ENCODE assay signal across 32 mouse cellular contexts in the genomic region with DNA sequence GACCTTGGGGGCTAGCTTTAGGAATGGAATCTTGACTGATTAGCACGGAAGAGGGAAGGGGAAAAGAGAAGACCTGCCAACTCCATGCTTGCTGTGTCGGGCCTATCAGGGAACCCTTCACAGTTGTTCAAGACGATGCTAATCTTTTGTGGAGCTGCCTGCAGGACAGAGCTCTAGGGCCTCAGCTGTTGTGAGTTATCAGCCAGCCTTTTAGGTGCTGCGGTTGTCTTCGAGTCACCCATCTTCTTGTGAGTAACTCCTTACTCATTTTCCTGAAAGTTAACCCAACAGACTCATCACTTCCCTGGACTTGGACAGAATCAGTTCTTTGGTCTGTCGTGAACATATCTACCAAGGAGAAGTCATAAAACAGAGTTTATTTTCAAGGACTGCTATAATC. TPM values are rescaled to one million over a fixed set of nuclear protein-coding genes. Genes with fewer than 3 reads are reported as not detected.
DNase-seq lines count a peak whose midpoint lies in the region; ATAC-seq and TF ChIP-seq lines count a peak whose summit lies in the region.
"Had no signal": no experiment of that assay in that cellular context is flagged by ENCODE, and none has a peak within 500 bp of the region (broad histone marks: within the 10 kb centered on the region; RNA-seq: fewer than 3 reads in every experiment).

No protein-coding gene starts in this region.

- H3K79me3 ChIP-seq in C2C12 (ENCODE audit: low read depth), result no peaks in the 10 kb centered on the region

- H3ac ChIP-seq in C2C12 (ENCODE audit: control insufficient read depth, insufficient read length, low read depth) (no peak overlapping the region), myocyte (ENCODE audit: control insufficient read depth, insufficient read length) (no peak overlapping the region)

- 84% methylated on average over 6 of the region's 6 CpGs for WGBS in forebrain, postnatal 0 days
- WGBS in hindbrain, embryonic 16.5 days, result 77% methylated on average over 6 of the region's 6 CpGs

- no peak for TF ChIP-seq POLR2A in myocyte (IDR thresholded peaks at IDR 0.05; ENCODE audit: insufficient read length, low read depth)

- DNase-seq in 3T3-L1 (ENCODE audit: low read depth, low spot score), result peak; percentile 11
- DNase-seq in Muller cell, postnatal 12 days (ENCODE audit: inconsistent ontology term), result no peak
- no peak for DNase-seq in forebrain, postnatal 0 days
- DNase-seq: adrenal gland, adult 8-10 months; adrenal gland, postnatal 25 days; cerebellum, adult 2 months; cerebellum, adult 9-11 months; cerebellum, postnatal 36 days; embryo, embryonic 11 days; gastrocnemius, adult 2 months; gastrocnemius, postnatal 14 days; heart, adult 2 months; heart, postnatal 36 days; kidney, adult 18-20 months had no signal

- ATAC-seq in granulocyte monocyte progenitor cell, adult 5-6 weeks (replicated peaks; ENCODE audit: poor library complexity, severe bottlenecking), result peak; percentile 28
- ATAC-seq in forebrain, postnatal 0 days, result no peak
- ATAC-seq in hindbrain, embryonic 16.5 days, result no peak
- ATAC-seq: activated CD4-positive, CD25-positive, alpha-beta regulatory T cell, adult 4 months; forebrain, embryonic 15.5 days; hindbrain, postnatal 0 days; inflammation-experienced regulatory T-cells, adult 6 months; intestine, embryonic 16.5 days had no signal

- peak overlapping the region; percentile 57 for H3K4me2 ChIP-seq in myocyte (ENCODE audit: low read depth)
- no peak overlapping the region for H3K4me2 ChIP-seq in forebrain, postnatal 0 days (ENCODE audit: low read depth)
- no peak overlapping the region for H3K4me2 ChIP-seq in hindbrain, embryonic 16.5 days (ENCODE audit: low read length)
- H3K4me2 ChIP-seq: embryonic facial prominence, embryonic 13.5 days; forebrain, embryonic 12.5 days; forebrain, embryonic 15.5 days; heart, embryonic 11.5 days; hindbrain, embryonic 13.5 days had no signal

- no peaks in the 10 kb centered on the region for H3K9me3 ChIP-seq in forebrain, postnatal 0 days (ENCODE audit: low read length)
- H3K9me3 ChIP-seq in hindbrain, embryonic 16.5 days (ENCODE audit: control insufficient read depth, low read length), result no peaks in the 10 kb centered on the region
- H3K9me3 ChIP-seq: embryonic facial prominence, embryonic 10.5 days; embryonic facial prominence, embryonic 13.5 days; forebrain, embryonic 12.5 days; forebrain, embryonic 15.5 days; G1E; hindbrain, embryonic 10.5 days; hindbrain, embryonic 13.5 days had no signal

- H3K27ac ChIP-seq in forebrain, postnatal 0 days (ENCODE audit: low read depth, low read length), result no peak overlapping the region
- no peak overlapping the region for H3K27ac ChIP-seq in hindbrain, embryonic 16.5 days (ENCODE audit: low read depth, low read length)
- H3K27ac ChIP-seq: embryonic facial prominence, embryonic 10.5 days; embryonic facial prominence, embryonic 13.5 days; forebrain, embryonic 12.5 days; forebrain, embryonic 15.5 days; gastrocnemius, adult 2 months; heart, adult 2 months; hindbrain, embryonic 10.5 days; hindbrain, embryonic 13.5 days; hindbrain, postnatal 0 days had no signal

- H3K36me3 ChIP-seq in C2C12 (ENCODE audit: control insufficient read depth, insufficient read depth) (no peaks in the 10 kb centered on the region), myocyte (ENCODE audit: control insufficient read depth, insufficient read depth) (no peaks in the 10 kb centered on the region)
- no peaks in the 10 kb centered on the region for H3K36me3 ChIP-seq in forebrain, postnatal 0 days (ENCODE audit: insufficient read depth)
- H3K36me3 ChIP-seq in hindbrain, embryonic 16.5 days (ENCODE audit: control insufficient read depth, insufficient read depth, low read length), result no peaks in the 10 kb centered on the region
- H3K36me3 ChIP-seq: embryonic facial prominence, embryonic 10.5 days; embryonic facial prominence, embryonic 13.5 days; forebrain, embryonic 12.5 days; forebrain, embryonic 15.5 days; G1E; hindbrain, embryonic 10.5 days; hindbrain, embryonic 13.5 days had no signal

- TF ChIP-seq CTCF in C2C12 (IDR thresholded peaks at IDR 0.05; ENCODE audit: control insufficient read depth, insufficient read depth, insufficient read length), result no peak
- TF ChIP-seq CTCF in forebrain, postnatal 0 days (IDR thresholded peaks at IDR 0.05; ENCODE audit: low read depth), result no peak

- H3K4me3 ChIP-seq in C2C12 (ENCODE audit: insufficient read depth, poor library complexity, severe bottlenecking) (no peak overlapping the region), myocyte (no peak overlapping the region)
- no peak overlapping the region for H3K4me3 ChIP-seq in forebrain, postnatal 0 days (ENCODE audit: low read depth, low read length)
- H3K4me3 ChIP-seq in hindbrain, embryonic 16.5 days (ENCODE audit: low read length), result no peak overlapping the region
- H3K4me3 ChIP-seq: embryonic facial prominence, embryonic 10.5 days; embryonic facial prominence, embryonic 13.5 days; erythroblast, embryonic 14.5 days; forebrain, embryonic 12.5 days; forebrain, embryonic 15.5 days; gastrocnemius, adult 2 months; heart, adult 2 months; hindbrain, embryonic 10.5 days; hindbrain, embryonic 13.5 days had no signal

- no peak overlapping the region for H3K9ac ChIP-seq in forebrain, postnatal 0 days
- H3K9ac ChIP-seq in hindbrain, embryonic 16.5 days (ENCODE audit: low read depth, low read length), result no peak overlapping the region
- H3K9ac ChIP-seq: embryonic facial prominence, embryonic 13.5 days; forebrain, embryonic 12.5 days; forebrain, embryonic 15.5 days; hindbrain, embryonic 13.5 days had no signal

- H3K27me3 ChIP-seq in C2C12 (ENCODE audit: control insufficient read depth, insufficient read depth, insufficient read length), result no peaks in the 10 kb centered on the region
- no peaks in the 10 kb centered on the region for H3K27me3 ChIP-seq in myocyte (ENCODE audit: control insufficient read depth, insufficient read depth, insufficient read length)
- H3K27me3 ChIP-seq in forebrain, postnatal 0 days (ENCODE audit: insufficient read depth, low read length), result no peaks in the 10 kb centered on the region
- no peaks in the 10 kb centered on the region for H3K27me3 ChIP-seq in hindbrain, embryonic 16.5 days (replicated peaks; ENCODE audit: control insufficient read depth, insufficient read depth, low read length)
- H3K27me3 ChIP-seq: CH12.LX; embryonic facial prominence, embryonic 13.5 days; forebrain, embryonic 12.5 days; forebrain, embryonic 15.5 days; hindbrain, embryonic 13.5 days had no signal

- no peaks in the 10 kb centered on the region for H3K4me1 ChIP-seq in forebrain, postnatal 0 days (ENCODE audit: insufficient read depth)
- no peaks in the 10 kb centered on the region for H3K4me1 ChIP-seq in hindbrain, embryonic 16.5 days (ENCODE audit: control insufficient read depth, insufficient read depth, low read depth, low read length)
- H3K4me1 ChIP-seq: forebrain, embryonic 12.5 days; forebrain, embryonic 15.5 days; hindbrain, embryonic 10.5 days; hindbrain, embryonic 13.5 days had no signal

- H3K79me2 ChIP-seq in C2C12 (ENCODE audit: control insufficient read depth, insufficient read depth) (no peaks in the 10 kb centered on the region), myocyte (ENCODE audit: control insufficient read depth, insufficient read depth) (no peaks in the 10 kb centered on the region)

TF ChIP-seq in C2C12, 6 proteins besides CTCF, POLR2A, EP300 and RAD21:
- no peak for TF ChIP-seq MAX (IDR thresholded peaks at IDR 0.05)
- TF ChIP-seq FOSL1 (IDR thresholded peaks at IDR 0.05; ENCODE audit: insufficient read depth, low read length, poor library complexity, severe bottlenecking), result peak; percentile 88
- peak; percentile 97 for TF ChIP-seq MYOD1 (IDR thresholded peaks at IDR 0.05; ENCODE audit: control insufficient read depth, insufficient read length, low read depth)

TF ChIP-seq in myocyte, 11 proteins besides CTCF, POLR2A, EP300 and RAD21:
- TF ChIP-seq REST (IDR thresholded peaks at IDR 0.05; ENCODE audit: insufficient read depth, insufficient read length) (no peak), MYOD1 (IDR thresholded peaks at IDR 0.05; ENCODE audit: control insufficient read depth in 1 of 3, insufficient read length in 2 of 3, low read depth in 2 of 3) (peak; percentile 61 to 92 (median 91)), MAX (IDR thresholded peaks at IDR 0.05; ENCODE audit: low read depth) (no peak), MYOG (IDR thresholded peaks at IDR 0.05; ENCODE audit: control insufficient read depth in 1 of 3, insufficient read depth in 1 of 3, insufficient read length in 2 of 3, low read depth in 2 of 3) (peak in 1 of 3 experiments; percentile 77), TCF12 (IDR thresholded peaks at IDR 0.05; ENCODE audit: insufficient read depth, poor library complexity, severe bottlenecking) (peak; percentile 40)

RNA-seq across cellular contexts. Expression of a gene that starts 51.3 kb away (rescaled TPM):
- polyA plus RNA-seq in C2C12 (2012; fragmentation: generic; extraction: Trizol) (16.6 TPM), myocyte (2012; fragmentation: generic; extraction: Trizol) (10.0 TPM)
- total RNA-seq in granulocyte monocyte progenitor cell, adult 5-6 weeks (2014; fragmentation: Nextera tagmentation), result 415 and 416 TPM in 2 replicates
- total RNA-seq in granulocyte monocyte progenitor cell, adult 5-6 weeks (2017), result 801 and 969 TPM in 2 replicates
- total RNA-seq in forebrain, postnatal 0 days (2014; rRNA removed), result 60.2 and 63.4 TPM in 2 replicates
- 31.2 and 37.1 TPM in 2 replicates for polyA plus RNA-seq in forebrain, postnatal 0 days (2015; fragmentation: Nextera tagmentation; extraction: Ambion mirVana)
- 27.0 and 34.0 TPM in 2 replicates for polyA plus RNA-seq in hindbrain, embryonic 16.5 days (2015; fragmentation: Nextera tagmentation; extraction: Ambion mirVana)
